ENCODE assay signal across 8 mouse cellular contexts in the genomic region with DNA sequence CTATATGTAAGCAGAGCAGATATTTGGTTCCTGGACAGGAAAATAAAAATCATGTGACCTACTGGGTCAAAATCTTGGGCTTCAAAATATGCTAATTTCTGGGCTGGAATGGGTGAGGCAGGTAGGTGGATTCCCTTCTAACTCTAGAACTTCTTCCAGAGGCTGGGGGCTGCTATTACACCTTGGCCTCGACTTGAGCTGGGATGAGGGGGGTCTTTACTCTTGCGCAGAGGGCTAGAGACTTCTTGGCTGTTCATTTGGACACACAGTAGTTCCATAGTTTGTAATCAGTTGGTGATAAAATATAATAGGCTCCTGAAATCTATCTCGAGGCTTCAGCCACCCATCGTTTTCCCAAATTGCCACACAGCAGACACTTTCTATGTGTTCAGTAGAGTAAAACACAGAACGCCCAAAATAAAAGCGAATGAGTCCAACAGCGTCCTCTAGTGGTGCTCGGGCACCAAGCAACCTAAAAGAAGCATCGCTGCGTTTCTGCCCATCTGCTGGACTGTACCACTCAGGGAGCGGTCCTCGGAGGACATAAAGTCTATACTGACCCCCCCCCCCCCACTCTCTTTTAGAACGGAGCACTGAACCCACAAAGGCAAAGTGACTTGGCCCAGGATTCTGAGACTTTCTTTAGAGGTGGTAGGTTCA. TPM values are rescaled to one million over a fixed set of nuclear protein-coding genes. Genes with fewer than 3 reads are reported as not detected.
DNase-seq lines count a peak whose midpoint lies in the region; ATAC-seq and TF ChIP-seq lines count a peak whose summit lies in the region.

No protein-coding gene starts in this region.

- 9% methylated on average over 13 of the region's 13 CpGs for WGBS in hindbrain, postnatal 0 days

- no peaks in the 10 kb centered on the region for H3K4me1 ChIP-seq in hindbrain, postnatal 0 days (ENCODE audit: insufficient read depth, low read length)

- peak overlapping the region; percentile 99 for H3K4me2 ChIP-seq in hindbrain, postnatal 0 days (ENCODE audit: low read depth, low read length)

- H3K36me3 ChIP-seq in hindbrain, postnatal 0 days (ENCODE audit: insufficient read depth, low read length), result no peaks in the 10 kb centered on the region

- peak; percentile 86 for TF ChIP-seq CTCF in gastrocnemius, adult 2 months (IDR thresholded peaks at IDR 0.05)
- TF ChIP-seq CTCF in hindbrain, postnatal 0 days (IDR thresholded peaks at IDR 0.05; ENCODE audit: low read depth), result peak; percentile 89

- no peaks in the 10 kb centered on the region for H3K27me3 ChIP-seq in hindbrain, postnatal 0 days (ENCODE audit: insufficient read depth, low read length)

- H3K9ac ChIP-seq in hindbrain, postnatal 0 days (replicated peaks; ENCODE audit: low read length), result peak overlapping the region; percentile 61

- intact Hi-C loops in gastrocnemius, adult 2 months (cut with DNase I), result loop anchor here (5.0 kb wide), 2 partner anchors 56 to 341 kb away; partner anchors contain the start of gene Gm19426

- ATAC-seq in activated CD4-positive, CD25-positive, alpha-beta regulatory T cell, adult 4 months, result peak; percentile 55
- ATAC-seq in hindbrain, postnatal 0 days, result peak; percentile 82

- DNase-seq in cerebellum, postnatal 4 days (ENCODE audit: low spot score in 2 of 2), result peak; percentile 74 to 86
- DNase-seq in gastrocnemius, adult 2 months, result peak; percentile 79
- DNase-seq in hindbrain, postnatal 0 days (ENCODE audit: low spot score), result peak; percentile 93
- DNase-seq in left cerebral cortex, adult 18-20 months (ENCODE audit: low spot score in 2 of 2), result peak; percentile 87 to 88
- peak; percentile 82 to 87 for DNase-seq in lung, postnatal 4 days
- peak; percentile 50 for DNase-seq in retina, postnatal 7 days (ENCODE audit: low read depth, low spot score)
- peak; percentile 70 for DNase-seq in urinary bladder, postnatal 25 days (ENCODE audit: low spot score)

- peak overlapping the region; percentile 81 for H3K27ac ChIP-seq in gastrocnemius, adult 2 months
- H3K27ac ChIP-seq in hindbrain, postnatal 0 days, result peak overlapping the region; percentile 62; the same call in 1 of the 2 replicates

- H3K9me3 ChIP-seq in hindbrain, postnatal 0 days (ENCODE audit: low read length), result no peaks in the 10 kb centered on the region

- peak overlapping the region; percentile 88 for H3K4me3 ChIP-seq in gastrocnemius, adult 2 months
- peak overlapping the region; percentile 62 for H3K4me3 ChIP-seq in hindbrain, postnatal 0 days (ENCODE audit: low read length)

RNA-seq across cellular contexts. Expression of gene Ube2l6, which starts 0.7 kb away (rescaled TPM):
- 10 to 100 TPM; 71.4 to 83.0 TPM for polyA plus RNA-seq in activated CD4-positive, CD25-positive, alpha-beta regulatory T cell, adult 4 months (2017; shearing (Covaris generic))
- total RNA-seq in gastrocnemius, adult 2 months (2021), result 1 to 10 TPM; 2.0 to 3.8 TPM
- 12.8 and 22.6 TPM in 2 replicates for total RNA-seq in hindbrain, postnatal 0 days (2014; rRNA removed)
- 16.8 and 17.7 TPM in 2 replicates for polyA plus RNA-seq in hindbrain, postnatal 0 days (2015; fragmentation: Nextera tagmentation; extraction: Ambion mirVana)
- 1 to 10 TPM; 8.2 to 8.5 TPM for total RNA-seq in left cerebral cortex, adult 18-20 months (2021)

RNA-seq across cellular contexts. Expression of gene Serping1, which starts 22.7 kb away (rescaled TPM):
- polyA plus RNA-seq in activated CD4-positive, CD25-positive, alpha-beta regulatory T cell, adult 4 months (2017; shearing (Covaris generic)), result not detected
- total RNA-seq in gastrocnemius, adult 2 months (2021), result 10 to 100 TPM; 52.3 to 82.6 TPM
- total RNA-seq in hindbrain, postnatal 0 days (2014; rRNA removed), result 28.5 and 36.5 TPM in 2 replicates
- polyA plus RNA-seq in hindbrain, postnatal 0 days (2015; fragmentation: Nextera tagmentation; extraction: Ambion mirVana), result 40.9 and 46.5 TPM in 2 replicates
- 1 to 10 TPM; 8.5 to 9.2 TPM for total RNA-seq in left cerebral cortex, adult 18-20 months (2021)

RNA-seq across cellular contexts. Expression of gene Smtnl1, which starts 24.5 kb away (rescaled TPM):
- polyA plus RNA-seq in activated CD4-positive, CD25-positive, alpha-beta regulatory T cell, adult 4 months (2017; shearing (Covaris generic)), result not detected
- total RNA-seq in gastrocnemius, adult 2 months (2021), result 100 to 1,000 TPM in 1 of 2 experiments, 10 to 100 TPM in 1; 53.0 to 125 TPM
- 0.75 TPM in 1 of 2 replicates, not detected in the other for total RNA-seq in hindbrain, postnatal 0 days (2014; rRNA removed)
- polyA plus RNA-seq in hindbrain, postnatal 0 days (2015; fragmentation: Nextera tagmentation; extraction: Ambion mirVana), result not detected in 2 replicates
- not detected for total RNA-seq in left cerebral cortex, adult 18-20 months (2021)

RNA-seq across cellular contexts. Expression of gene Timm10, which starts 28.8 kb away (rescaled TPM):
- polyA plus RNA-seq in activated CD4-positive, CD25-positive, alpha-beta regulatory T cell, adult 4 months (2017; shearing (Covaris generic)), result 10 to 100 TPM; 36.8 to 40.4 TPM
- 10 to 100 TPM; 42.0 to 57.7 TPM for total RNA-seq in gastrocnemius, adult 2 months (2021)
- total RNA-seq in hindbrain, postnatal 0 days (2014; rRNA removed), result 44.5 and 57.3 TPM in 2 replicates
- polyA plus RNA-seq in hindbrain, postnatal 0 days (2015; fragmentation: Nextera tagmentation; extraction: Ambion mirVana), result 82.5 and 91.7 TPM in 2 replicates
- total RNA-seq in left cerebral cortex, adult 18-20 months (2021), result 10 to 100 TPM; 46.9 to 57.8 TPM

RNA-seq across cellular contexts. Expression of gene Slc43a1, which starts 40.7 kb away (rescaled TPM):
- 1 to 10 TPM; 3.7 to 7.6 TPM for polyA plus RNA-seq in activated CD4-positive, CD25-positive, alpha-beta regulatory T cell, adult 4 months (2017; shearing (Covaris generic))
- 10 to 100 TPM in 1 of 2 experiments, 1 to 10 TPM in 1; 6.3 to 11.6 TPM for total RNA-seq in gastrocnemius, adult 2 months (2021)
- total RNA-seq in hindbrain, postnatal 0 days (2014; rRNA removed), result 5.8 and 9.3 TPM in 2 replicates
- polyA plus RNA-seq in hindbrain, postnatal 0 days (2015; fragmentation: Nextera tagmentation; extraction: Ambion mirVana), result 1.3 and 1.5 TPM in 2 replicates
- under 1 TPM; 0.21 to 0.23 TPM for total RNA-seq in left cerebral cortex, adult 18-20 months (2021)

Comparison
In these comparisons a context has a peak if more than half of its experiments do, and no peak if none do; other contexts are left out.
1. Peak in every context shown above with its lines: DNase-seq, ATAC-seq, H3K4me3 ChIP-seq and H3K27ac ChIP-seq.
2. RNA of gene Smtnl1, which starts 24.5 kb away (total RNA-seq): 53.0 to 125 TPM in gastrocnemius, adult 2 months; 0.75 TPM in hindbrain, postnatal 0 days and not detected in left cerebral cortex, adult 18-20 months; every median in the first group is over 10 times any median in the second.